Comparison of ENCODE assay signal across 8 mouse cellular contexts in genomic region chr2:121354378-121354777, GRCm38 (mm10). TPM values are rescaled to one million over a fixed set of nuclear protein-coding genes. Genes with fewer than 3 reads are reported as not detected.
A peak's percentile ranks its signal among the peaks of the same experiment; 100 is the strongest.
DNase-seq lines count a peak whose midpoint lies in the region; ATAC-seq and TF ChIP-seq lines count a peak whose summit lies in the region.

No protein-coding gene starts in this region.

- no peaks in the 10 kb centered on the region for H3K9me3 ChIP-seq in intestine, postnatal 0 days (ENCODE audit: control insufficient read depth)
- no peaks in the 10 kb centered on the region for H3K9me3 ChIP-seq in neural tube, embryonic 15.5 days (replicated peaks)

- no peak for DNase-seq in liver, adult 2 months (ENCODE audit: extremely low read depth, low read depth, low spot score)
- DNase-seq in liver = no peak
- DNase-seq in testis, postnatal 10 days (ENCODE audit: low spot score) = no peak
- DNase-seq in kidney, postnatal 10 days = no peak
- DNase-seq in kidney, postnatal 4 days = no peak

- no peak overlapping the region for H3K27ac ChIP-seq in liver, adult 2 months (replicated peaks; ENCODE audit: insufficient read depth, low read depth, low read length)
- peak overlapping the region; percentile 91 for H3K27ac ChIP-seq in cortical plate, adult 2 months (ENCODE audit: insufficient read depth, low read length)
- H3K27ac ChIP-seq in intestine, postnatal 0 days (ENCODE audit: low read depth, low read length) = peak overlapping the region; percentile 42; the same call in 1 of the 2 replicates
- peak overlapping the region; percentile 93 for H3K27ac ChIP-seq in neural tube, embryonic 15.5 days (replicated peaks)

- H3K27me3 ChIP-seq in liver, adult 2 months (ENCODE audit: control insufficient read depth, insufficient read depth, low read length) = peaks cover 10% of the 10 kb centered on the region
- H3K27me3 ChIP-seq in intestine, postnatal 0 days (replicated peaks; ENCODE audit: control insufficient read depth, insufficient read depth, low read length) = no peaks in the 10 kb centered on the region
- H3K27me3 ChIP-seq in neural tube, embryonic 15.5 days (replicated peaks) = peaks cover 13% of the 10 kb centered on the region; the same call in 1 of the 2 replicates

- peak overlapping the region; percentile 94 for H3K4me2 ChIP-seq in intestine, postnatal 0 days (replicated peaks; ENCODE audit: low read depth)
- peak overlapping the region; percentile 75 for H3K4me2 ChIP-seq in neural tube, embryonic 15.5 days

- peak overlapping the region; percentile 80 for H3K9ac ChIP-seq in liver, adult 2 months (ENCODE audit: low read depth, low read length)
- peak overlapping the region; percentile 48 for H3K9ac ChIP-seq in intestine, postnatal 0 days (ENCODE audit: low read depth, low read length)
- peak overlapping the region; percentile 80 for H3K9ac ChIP-seq in neural tube, embryonic 15.5 days (replicated peaks)

- no peaks in the 10 kb centered on the region for H3K79me2 ChIP-seq in liver, adult 2 months (ENCODE audit: control insufficient read depth, insufficient read depth, low read length)

- no peak for TF ChIP-seq POLR2A in liver, adult 2 months (IDR thresholded peaks at IDR 0.05; ENCODE audit: extremely low read depth, insufficient read depth, low read length)
- no peak for TF ChIP-seq POLR2A in cortical plate, adult 2 months (IDR thresholded peaks at IDR 0.05; ENCODE audit: extremely low read depth, insufficient read depth, low read length)

- no peak for ATAC-seq in intestine, postnatal 0 days
- no peak for ATAC-seq in neural tube, embryonic 15.5 days (ENCODE audit: low FRiP score)

- no peaks in the 10 kb centered on the region for H3K36me3 ChIP-seq in liver, adult 2 months (ENCODE audit: control insufficient read depth, insufficient read depth, low read length)
- H3K36me3 ChIP-seq in intestine, postnatal 0 days (ENCODE audit: control insufficient read depth, insufficient read depth) = peaks cover 12% of the 10 kb centered on the region; the same call in 1 of the 2 replicates
- H3K36me3 ChIP-seq in neural tube, embryonic 15.5 days = peaks cover 7% of the 10 kb centered on the region; the same call in 1 of the 2 replicates

- 0 out of 2 replicates have a peak, but pooled peaks cover 2% of the 10 kb centered on the region for H3K4me1 ChIP-seq in liver, adult 2 months (ENCODE audit: control insufficient read depth, insufficient read depth, low read length)
- no peaks in the 10 kb centered on the region; the same call in 1 of the 2 replicates for H3K4me1 ChIP-seq in cortical plate, adult 2 months (ENCODE audit: control insufficient read depth, insufficient read depth, low read length)
- peaks cover 5% of the 10 kb centered on the region; the same call in 1 of the 2 replicates for H3K4me1 ChIP-seq in intestine, postnatal 0 days (replicated peaks; ENCODE audit: control insufficient read depth, insufficient read depth, low read length)
- peaks cover 31% of the 10 kb centered on the region for H3K4me1 ChIP-seq in neural tube, embryonic 15.5 days

- 7% methylated on average over 6 of the region's 6 CpGs for WGBS in liver, adult 2 months
- WGBS in intestine, postnatal 0 days = 2% methylated on average over 6 of the region's 6 CpGs
- 4% methylated on average over 6 of the region's 6 CpGs for WGBS in neural tube, embryonic 15.5 days

- peak overlapping the region; percentile 86 for H3K4me3 ChIP-seq in liver, adult 2 months (ENCODE audit: insufficient read depth, low read depth, low read length)
- peak overlapping the region; percentile 93 for H3K4me3 ChIP-seq in cortical plate, adult 2 months (ENCODE audit: insufficient read depth, low read length)
- peak overlapping the region; percentile 77 for H3K4me3 ChIP-seq in intestine, postnatal 0 days (ENCODE audit: low read depth, low read length)
- H3K4me3 ChIP-seq in neural tube, embryonic 15.5 days (replicated peaks) = peak overlapping the region; percentile 69

- TF ChIP-seq CTCF in liver, adult 2 months (IDR thresholded peaks at IDR 0.05; ENCODE audit: low read depth, low read length) = no peak
- no peak for TF ChIP-seq CTCF in cortical plate, adult 2 months (IDR thresholded peaks at IDR 0.05; ENCODE audit: extremely low read depth, insufficient read depth, low read length)
- no peak for TF ChIP-seq CTCF in intestine, postnatal 0 days (IDR thresholded peaks at IDR 0.05; ENCODE audit: low read depth)

RNA-seq across cellular contexts. Expression of gene Ppip5k1, which starts 0.8 kb away (rescaled TPM):
- 2.4 and 2.6 TPM in 2 replicates for total RNA-seq in liver, adult 2 months (2014; rRNA removed)
- 3.6 and 4.3 TPM in 2 replicates for polyA plus RNA-seq in liver, adult 2 months (2012; rRNA removed)
- 95.8 and 103 TPM in 2 replicates for polyA plus RNA-seq in cortical plate, adult 2 months (2012; rRNA removed)
- 19.2 and 25.0 TPM in 2 replicates for polyA plus RNA-seq in intestine, postnatal 0 days (2015; fragmentation: Nextera tagmentation; extraction: Ambion mirVana)
- polyA plus RNA-seq in neural tube, embryonic 15.5 days (2015; fragmentation: Nextera tagmentation; extraction: Ambion mirVana) = 20.5 and 22.0 TPM in 2 replicates

RNA-seq across cellular contexts. Expression of gene Ckmt1, which starts 3.1 kb away (rescaled TPM):
- 2.0 TPM in 1 of 2 replicates, not detected in the other for total RNA-seq in liver, adult 2 months (2014; rRNA removed)
- polyA plus RNA-seq in liver, adult 2 months (2012; rRNA removed) = 0.73 and 1.2 TPM in 2 replicates
- 306 and 309 TPM in 2 replicates for polyA plus RNA-seq in cortical plate, adult 2 months (2012; rRNA removed)
- polyA plus RNA-seq in intestine, postnatal 0 days (2015; fragmentation: Nextera tagmentation; extraction: Ambion mirVana) = 1,214 and 1,240 TPM in 2 replicates
- 131 and 149 TPM in 2 replicates for polyA plus RNA-seq in neural tube, embryonic 15.5 days (2015; fragmentation: Nextera tagmentation; extraction: Ambion mirVana)

RNA-seq across cellular contexts. Expression of gene Strc, which starts 32.6 kb away (rescaled TPM):
- not detected in 2 replicates for total RNA-seq in liver, adult 2 months (2014; rRNA removed)
- not detected in 2 replicates for polyA plus RNA-seq in liver, adult 2 months (2012; rRNA removed)
- polyA plus RNA-seq in cortical plate, adult 2 months (2012; rRNA removed) = 0.17 and 0.30 TPM in 2 replicates
- polyA plus RNA-seq in intestine, postnatal 0 days (2015; fragmentation: Nextera tagmentation; extraction: Ambion mirVana) = 0.01 and 0.05 TPM in 2 replicates
- not detected in 2 replicates for polyA plus RNA-seq in neural tube, embryonic 15.5 days (2015; fragmentation: Nextera tagmentation; extraction: Ambion mirVana)

RNA-seq across cellular contexts. Expression of gene Pdia3, which starts 59.2 kb away (rescaled TPM):
- total RNA-seq in liver, adult 2 months (2014; rRNA removed) = 193 and 226 TPM in 2 replicates
- polyA plus RNA-seq in liver, adult 2 months (2012; rRNA removed) = 412 and 434 TPM in 2 replicates
- polyA plus RNA-seq in cortical plate, adult 2 months (2012; rRNA removed) = 99.2 and 106 TPM in 2 replicates
- polyA plus RNA-seq in intestine, postnatal 0 days (2015; fragmentation: Nextera tagmentation; extraction: Ambion mirVana) = 325 and 353 TPM in 2 replicates
- polyA plus RNA-seq in neural tube, embryonic 15.5 days (2015; fragmentation: Nextera tagmentation; extraction: Ambion mirVana) = 400 and 471 TPM in 2 replicates

RNA-seq across cellular contexts. Expression of gene Catsper2, which starts 59.2 kb away (rescaled TPM):
- total RNA-seq in liver, adult 2 months (2014; rRNA removed) = 1.3 and 2.9 TPM in 2 replicates
- polyA plus RNA-seq in liver, adult 2 months (2012; rRNA removed) = 1.3 and 2.5 TPM in 2 replicates
- polyA plus RNA-seq in cortical plate, adult 2 months (2012; rRNA removed) = 7.0 and 7.4 TPM in 2 replicates
- polyA plus RNA-seq in intestine, postnatal 0 days (2015; fragmentation: Nextera tagmentation; extraction: Ambion mirVana) = 1.3 and 1.6 TPM in 2 replicates
- polyA plus RNA-seq in neural tube, embryonic 15.5 days (2015; fragmentation: Nextera tagmentation; extraction: Ambion mirVana) = 3.0 and 5.7 TPM in 2 replicates

Comparison
In these comparisons a context has a peak if more than half of its experiments do, and no peak if none do; other contexts are left out.
1. RNA of gene Ckmt1, which starts 3.1 kb away (polyA plus RNA-seq): 1,214 to 1,240 TPM in intestine, postnatal 0 days, 306 to 309 TPM in cortical plate, adult 2 months and 131 to 149 TPM in neural tube, embryonic 15.5 days; 0.73 to 1.2 TPM in liver, adult 2 months; every median in the first group is over 10 times any median in the second.
2. Peak in every context shown above with its lines, with median percentiles within 50 percentile points of each other: H3K4me3 ChIP-seq and H3K9ac ChIP-seq.